Mouse (Mus musculus): ENCODE data around the gene Dusp9. TPM values are rescaled to one million over a fixed set of nuclear protein-coding genes. Genes with fewer than 3 reads are reported as not detected.

The Dusp9 gene
- total RNA-seq (2012; rRNA removed): 3.4 and 4.7 TPM in 2 replicates
- polyA plus RNA-seq (2012; ENCODE audit: insufficient read depth in 1 of 2, insufficient read length in 2 of 2, low read depth in 1 of 2, low replicate concordance in 2 of 2, missing spikeins in 1 of 2): 1 to 10 TPM in 1 of 2 experiments, not detected in 1; 5.2 TPM

GRCm38 (mm10) chrX:73639255-73639675 is at the start of gene Dusp9:
TSS of gene Dusp9 (plus strand) at chrX:73639419.
- no peaks in the 10 kb centered on the region for H3K36me3 ChIP-seq (ENCODE audit: control insufficient read depth in 1 of 2, insufficient read depth in 2 of 2, low read length in 2 of 2)
- H3K9me3 ChIP-seq (replicated peaks; ENCODE audit: insufficient read depth, low read length): no peaks in the 10 kb centered on the region
- peak within 1 kb of the TSS; percentile 47 for H3K9ac ChIP-seq (ENCODE audit: control insufficient read depth, low read depth, low read length, poor library complexity, severe bottlenecking)
- peak; percentile 74 for DNase-seq (ENCODE audit: low read depth, low spot score)
- peak within 1 kb of the TSS; percentile 62 to 70 for H3K4me3 ChIP-seq (ENCODE audit: control insufficient read depth in 1 of 2, insufficient read depth in 1 of 2, low read depth in 2 of 2, low read length in 2 of 2)
- no peaks in the 10 kb centered on the region for H3K27me3 ChIP-seq (ENCODE audit: control insufficient read depth in 1 of 2, insufficient read depth in 2 of 2, low read length in 2 of 2)
- H3K27ac ChIP-seq (ENCODE audit: control insufficient read depth, low read depth, low read length): no peak within 1 kb of the TSS
- H3K79me2 ChIP-seq (ENCODE audit: control insufficient read depth, insufficient read depth, low read length, poor library complexity): no peaks in the 10 kb centered on the region
- H3K4me1 ChIP-seq (ENCODE audit: control insufficient read depth in 1 of 2, insufficient read depth in 2 of 2, low read length in 2 of 2): peaks cover 0 to 3% of the 10 kb centered on the region in 2 experiments; a peak in 1 of 4 replicates
- TF ChIP-seq POLR2A (IDR thresholded peaks at IDR 0.05; ENCODE audit: control insufficient read depth in 1 of 2, insufficient read depth in 1 of 2, low read depth in 1 of 2, low read length in 2 of 2, poor library complexity in 1 of 2): 0 out of 4 replicates have a peak, but pooled peaks of 1 of the 2 experiments have one; percentile 21
- no peak for TF ChIP-seq SMC3 (IDR thresholded peaks at IDR 0.05; ENCODE audit: low read depth, low read length)

GRCm38 (mm10) chrX:73593212-73593611 is 46.0 kb upstream of the Dusp9 start:
- DNase-seq (ENCODE audit: low read depth, low spot score): peak; percentile 61
- Histone ChIP-seq H3K4me1 (ENCODE audit: control insufficient read depth in 1 of 2, insufficient read depth in 2 of 2, low read length in 2 of 2) (no peaks in the 10 kb centered on the region), H3K36me3 (ENCODE audit: control insufficient read depth in 1 of 2, insufficient read depth in 2 of 2, low read length in 2 of 2) (no peaks in the 10 kb centered on the region), H3K9ac (ENCODE audit: control insufficient read depth, low read depth, low read length, poor library complexity, severe bottlenecking) (no peak overlapping the region), H3K9me3 (replicated peaks; ENCODE audit: insufficient read depth, low read length) (no peaks in the 10 kb centered on the region), H3K4me3 (ENCODE audit: control insufficient read depth in 1 of 2, insufficient read depth in 1 of 2, low read depth in 2 of 2, low read length in 2 of 2) (no peak overlapping the region), H3K79me2 (ENCODE audit: control insufficient read depth, insufficient read depth, low read length, poor library complexity) (no peaks in the 10 kb centered on the region), H3K27ac (ENCODE audit: control insufficient read depth, low read depth, low read length) (no peak overlapping the region), H3K27me3 (ENCODE audit: control insufficient read depth in 1 of 2, insufficient read depth in 2 of 2, low read length in 2 of 2) (no peaks in the 10 kb centered on the region)
- TF ChIP-seq SMC3 (IDR thresholded peaks at IDR 0.05; ENCODE audit: low read depth, low read length) (peak; percentile 61), SIN3A (IDR thresholded peaks at IDR 0.05; ENCODE audit: low read length) (no peak), MAZ (IDR thresholded peaks at IDR 0.05; ENCODE audit: low read depth, low read length) (no peak), E2F4 (IDR thresholded peaks at IDR 0.05; ENCODE audit: borderline replicate concordance, low read depth, low read length) (no peak), POLR2A (IDR thresholded peaks at IDR 0.05; ENCODE audit: control insufficient read depth in 1 of 2, insufficient read depth in 1 of 2, low read depth in 1 of 2, low read length in 2 of 2, poor library complexity in 1 of 2) (no peak), USF1 (IDR thresholded peaks at IDR 0.05; ENCODE audit: low read depth, low read length) (no peak), RAD21 (IDR thresholded peaks at IDR 0.05; ENCODE audit: low read depth, low read length) (peak; percentile 45), MAX (IDR thresholded peaks at IDR 0.05; ENCODE audit: low read length) (peak; percentile 48; the same call in 1 of the 2 replicates), MXI1 (IDR thresholded peaks at IDR 0.05; ENCODE audit: low read depth, low read length) (0 out of 2 replicates have a peak, but pooled peaks have one; percentile 27), MYC (IDR thresholded peaks at IDR 0.05; ENCODE audit: low read depth, low read length) (0 out of 2 replicates have a peak, but pooled peaks have one; percentile 49), POLR2AphosphoS2 (IDR thresholded peaks at IDR 0.05; ENCODE audit: low read length) (no peak), ETS1 (IDR thresholded peaks at IDR 0.05; ENCODE audit: low read depth, low read length) (no peak), UBTF (IDR thresholded peaks at IDR 0.05; ENCODE audit: borderline replicate concordance, insufficient read depth, low read depth, low read length) (no peak), TCF12 (IDR thresholded peaks at IDR 0.05; ENCODE audit: low read depth, low read length) (no peak), ZC3H11A (IDR thresholded peaks at IDR 0.05; ENCODE audit: low read depth, low read length) (no peak), USF2 (IDR thresholded peaks at IDR 0.05; ENCODE audit: borderline replicate concordance in 1 of 2, insufficient read depth in 1 of 2, low read depth in 1 of 2, low read length in 2 of 2) (no peak), ZKSCAN1 (IDR thresholded peaks at IDR 0.05; ENCODE audit: low read depth, low read length) (no peak), MAFK (IDR thresholded peaks at IDR 0.05; ENCODE audit: borderline replicate concordance, low read depth, low read length) (no peak), NELFE (IDR thresholded peaks at IDR 0.05; ENCODE audit: low read depth, low read length) (no peak), CTCF (IDR thresholded peaks at IDR 0.05 in 2 of 3, conservative IDR thresholded peaks at IDR 0.05 in 1 of 3; ENCODE audit: control insufficient read depth in 1 of 3, insufficient read depth in 1 of 3, low read depth in 2 of 3, low read length in 3 of 3, poor library complexity in 1 of 3, severe bottlenecking in 1 of 3) (peak; percentile 26 to 64 (median 45); a peak in 5 of 6 replicates), ELF1 (IDR thresholded peaks at IDR 0.05; ENCODE audit: low read depth, low read length) (no peak), CHD2 (IDR thresholded peaks at IDR 0.05; ENCODE audit: low read length) (no peak), BHLHE40 (IDR thresholded peaks at IDR 0.05; ENCODE audit: borderline replicate concordance, low read depth, low read length) (peak; percentile 39; the same call in 1 of the 2 replicates), GATA1 (IDR thresholded peaks at IDR 0.05; ENCODE audit: low read depth, low read length) (no peak), JUND (IDR thresholded peaks at IDR 0.05; ENCODE audit: low read depth, low read length) (no peak), HCFC1 (IDR thresholded peaks at IDR 0.05; ENCODE audit: low read depth, low read length) (no peak), MYB (IDR thresholded peaks at IDR 0.05; ENCODE audit: low read depth, low read length) (no peak), GABPA (IDR thresholded peaks at IDR 0.05; ENCODE audit: low read depth, low read length) (no peak), RCOR1 (IDR thresholded peaks at IDR 0.05; ENCODE audit: low read depth, low read length) (no peak)
